Mouse (Mus musculus) ES-CJ7 (cell line): Measurements from ENCODE around the gene Npsr1.
A peak's percentile ranks its signal among the peaks of the same experiment; 100 is the strongest.

Experiments
- DNase-seq: peaks from one replicate; pipeline ENCODE4 v3.0.0; 2011; ENCODE audit warnings: low read depth, low spot score

Gene Npsr1

DNA sequence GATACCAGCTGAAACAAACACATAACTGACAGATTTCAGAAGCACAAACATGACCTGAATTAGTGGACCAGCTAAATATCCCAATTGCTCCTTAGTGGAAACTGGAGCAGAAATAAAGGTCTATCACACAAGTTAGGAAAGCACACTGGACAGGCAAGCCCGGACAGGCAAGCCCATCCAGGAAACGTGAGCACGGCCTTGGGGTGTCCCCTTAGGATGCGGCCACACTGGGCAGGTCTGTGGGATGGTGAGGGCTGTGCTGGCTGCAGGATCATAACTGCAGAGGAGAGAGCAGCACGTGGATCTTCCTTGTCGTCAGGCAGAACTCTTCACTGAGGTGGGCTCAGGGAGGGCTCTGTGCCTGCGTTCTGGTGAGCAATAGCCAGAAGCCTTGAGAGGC lies at the start of gene Npsr1:
Gene Npsr1, plus strand, starts transcription at position 301 of the 400 bp plus-strand sequence.
- no peak for DNase-seq

DNA sequence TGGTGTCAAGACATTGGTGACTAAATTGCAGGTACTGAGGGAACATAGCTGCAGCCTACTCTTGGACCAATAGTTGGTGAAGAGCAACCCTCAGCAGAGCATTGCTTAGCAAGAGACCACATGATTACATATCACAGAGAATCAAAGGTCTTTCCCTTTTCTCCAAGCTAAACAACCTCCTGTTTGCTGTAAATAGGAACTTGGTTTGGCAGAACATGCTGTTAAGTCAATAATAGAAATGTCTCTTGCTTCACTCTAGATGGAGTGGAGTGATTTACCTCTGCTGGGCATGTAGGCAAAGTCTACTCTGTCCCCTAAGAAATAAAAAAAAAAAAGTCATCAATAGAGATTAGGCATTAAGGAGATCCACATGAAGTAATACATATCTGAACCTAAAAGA lies 46.3 kb upstream of the Npsr1 start:
- no peak for DNase-seq

GRCm38 (mm10) chr9:24063251-24063650 lies 34.5 kb upstream of the Npsr1 start:
- no peak for DNase-seq

DNA sequence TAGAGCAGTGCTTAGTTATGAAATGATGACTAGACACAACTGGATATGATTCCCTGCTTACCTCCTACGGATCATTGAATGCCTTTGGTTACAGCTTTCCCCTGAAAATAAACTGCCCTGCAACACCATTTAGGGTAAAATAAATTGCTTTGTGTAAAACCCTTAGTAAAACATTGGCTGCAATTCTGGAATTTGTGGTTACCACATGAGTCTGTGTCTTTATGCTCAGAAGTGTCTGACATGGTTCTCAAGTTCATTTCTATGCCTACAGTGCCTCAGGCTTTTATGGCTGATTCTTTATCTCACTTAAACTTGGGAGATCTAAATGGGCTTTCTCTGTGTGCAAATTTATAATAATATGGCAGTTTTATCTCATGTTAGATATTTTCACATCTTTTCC lies 26.1 kb upstream of the Npsr1 start:
- DNase-seq = no peak

DNA sequence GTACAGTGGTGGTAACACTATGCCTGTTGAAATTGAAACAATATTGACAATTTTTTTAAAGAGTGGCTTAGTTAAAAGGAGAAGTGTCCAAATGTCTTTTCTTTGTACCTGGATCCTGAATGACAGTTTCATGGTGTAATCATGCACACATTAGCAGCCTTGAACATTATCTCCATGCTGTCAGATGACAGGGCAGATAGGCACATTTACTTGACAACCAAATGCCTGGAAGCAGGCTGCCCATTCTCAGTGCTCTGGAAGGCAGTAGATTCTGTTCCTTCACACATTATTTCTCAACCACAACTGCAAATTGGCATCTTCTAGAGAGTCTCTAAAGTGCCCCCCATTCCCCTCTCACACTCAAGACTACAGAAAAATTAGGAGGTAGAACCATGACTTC lies 20.2 kb upstream of the Npsr1 start:
- DNase-seq = no peak

DNA sequence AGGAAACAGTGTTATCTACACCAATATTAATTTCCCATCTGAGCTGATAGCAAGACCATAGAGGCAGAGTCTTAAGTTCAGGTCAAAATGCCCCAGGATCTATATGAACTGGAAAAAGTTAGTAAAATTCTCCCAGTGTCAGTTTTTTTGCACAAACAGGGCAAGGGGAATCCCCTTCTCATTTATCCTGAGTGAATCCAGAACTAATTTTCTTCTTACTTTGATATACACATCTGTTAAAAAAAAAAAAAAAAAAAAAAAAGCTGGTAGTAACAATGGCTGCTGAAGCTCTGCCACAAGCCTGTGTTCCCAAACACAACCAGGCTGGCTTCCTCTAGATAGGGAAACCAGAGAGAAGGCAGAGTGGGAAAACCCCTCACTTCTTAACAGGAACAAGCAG lies 5.9 kb upstream of the Npsr1 start:
- no peak for DNase-seq

- no peak for DNase-seq
These were observed 730 bp downstream of the Npsr1 start for GRCm38 (mm10) chr9:24098526-24098925.

DNA sequence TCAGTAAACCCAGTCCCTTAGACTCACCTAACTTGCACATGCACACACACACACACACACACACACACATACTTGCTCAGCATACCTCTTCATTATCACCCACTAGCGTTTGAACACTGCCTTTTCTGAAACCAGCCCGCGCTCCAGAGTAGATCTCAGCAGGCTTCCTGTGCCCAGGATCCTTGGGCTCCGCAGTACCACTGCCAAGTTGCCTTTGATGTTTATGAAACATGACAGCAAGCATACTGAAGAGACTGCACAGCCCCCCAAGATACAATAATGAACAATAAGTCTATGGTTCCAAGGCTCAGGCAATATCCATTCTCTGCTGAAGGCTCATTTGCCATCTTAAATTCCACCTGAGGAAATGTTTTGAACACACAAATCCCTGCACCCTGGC lies 1.8 kb downstream of the Npsr1 start:
- DNase-seq = no peak

- DNase-seq = peak; percentile 41
These were observed 21.6 kb downstream of the Npsr1 start for GRCm38 (mm10) chr9:24119423-24119822.

- no peak for DNase-seq
These were observed 35.3 kb downstream of the Npsr1 start for GRCm38 (mm10) chr9:24133142-24133541.

DNA sequence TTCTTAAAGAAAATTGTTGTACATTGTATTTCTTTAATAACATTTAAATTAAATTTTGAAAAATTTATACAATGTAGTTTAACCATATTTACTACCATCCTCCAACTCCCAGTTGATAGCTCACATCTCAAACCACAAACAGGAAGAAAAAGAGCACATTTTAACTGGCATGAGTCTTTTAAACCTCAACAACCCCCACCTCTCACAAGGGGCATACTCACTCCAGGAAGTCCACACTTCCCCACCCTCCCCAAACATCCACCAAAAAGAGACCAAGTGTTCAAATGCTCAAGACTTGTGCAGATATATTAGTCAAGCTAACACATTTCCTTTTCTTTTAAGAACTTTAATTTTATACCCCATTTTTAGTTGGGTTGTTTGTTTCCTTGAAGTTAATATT lies 38.6 kb downstream of the Npsr1 start:
- no peak for DNase-seq

- no peak for DNase-seq
These were observed 46.5 kb downstream of the Npsr1 start for GRCm38 (mm10) chr9:24144341-24144740.

GRCm38 (mm10) chr9:24157208-24157607 lies 59.4 kb downstream of the Npsr1 start:
- no peak for DNase-seq

DNA sequence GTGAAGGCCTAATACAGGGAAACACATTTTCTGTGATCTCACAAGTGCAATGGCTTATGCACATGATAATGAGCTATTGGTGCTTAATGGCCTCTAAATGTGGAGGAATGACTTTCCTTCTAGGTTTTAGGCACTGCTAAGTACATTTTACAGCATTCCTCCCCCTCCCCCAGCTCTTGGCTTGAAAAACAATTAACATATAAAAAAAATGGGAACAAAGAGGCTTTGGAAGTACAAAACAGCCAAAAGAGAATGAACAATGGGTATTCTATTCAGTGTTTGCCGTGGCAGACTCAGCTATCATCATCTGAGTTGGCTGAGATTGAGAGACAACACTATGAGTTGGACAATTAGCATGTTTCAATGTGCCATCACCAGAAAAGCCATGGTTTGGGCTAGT lies 62.6 kb downstream of the Npsr1 start:
- DNase-seq = peak; percentile 88

DNA sequence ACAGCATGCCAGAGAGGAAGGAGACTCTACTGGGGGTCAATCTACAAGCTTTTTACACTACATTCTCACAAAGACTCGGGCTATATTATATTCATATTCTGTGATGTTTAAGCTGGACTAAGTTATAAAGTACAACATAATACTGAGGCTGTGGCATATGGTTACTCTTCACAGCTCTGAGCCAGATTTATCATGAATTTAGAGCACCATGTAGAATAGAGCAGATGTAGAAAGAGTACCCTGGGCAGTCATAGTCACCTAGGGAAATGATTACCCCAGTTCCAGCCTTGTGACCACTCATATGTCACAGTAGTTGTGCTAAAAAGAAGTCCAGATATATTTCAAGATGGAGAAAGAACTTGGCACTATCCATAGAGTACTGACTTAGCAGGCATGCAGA lies 70.7 kb downstream of the Npsr1 start:
- no peak for DNase-seq

DNA sequence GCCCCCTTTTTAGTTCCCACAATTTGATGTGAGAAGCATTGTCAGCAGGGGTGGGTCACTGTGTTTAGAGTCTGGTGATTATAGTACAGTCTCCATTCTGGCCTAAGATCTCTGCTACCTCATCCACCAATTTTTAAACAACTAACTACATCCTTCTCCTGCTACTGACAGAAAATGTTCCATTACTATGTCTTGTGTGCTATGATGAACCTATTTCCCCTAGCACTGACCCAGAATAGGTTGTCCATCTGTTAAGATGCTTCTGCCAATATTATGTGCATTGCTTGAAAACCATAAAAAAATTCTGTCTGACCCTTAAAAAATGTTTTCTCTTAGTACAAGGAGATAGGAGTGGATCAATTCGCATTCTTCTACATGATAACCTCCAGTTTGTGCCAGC lies 72.9 kb downstream of the Npsr1 start:
- DNase-seq = no peak

DNA sequence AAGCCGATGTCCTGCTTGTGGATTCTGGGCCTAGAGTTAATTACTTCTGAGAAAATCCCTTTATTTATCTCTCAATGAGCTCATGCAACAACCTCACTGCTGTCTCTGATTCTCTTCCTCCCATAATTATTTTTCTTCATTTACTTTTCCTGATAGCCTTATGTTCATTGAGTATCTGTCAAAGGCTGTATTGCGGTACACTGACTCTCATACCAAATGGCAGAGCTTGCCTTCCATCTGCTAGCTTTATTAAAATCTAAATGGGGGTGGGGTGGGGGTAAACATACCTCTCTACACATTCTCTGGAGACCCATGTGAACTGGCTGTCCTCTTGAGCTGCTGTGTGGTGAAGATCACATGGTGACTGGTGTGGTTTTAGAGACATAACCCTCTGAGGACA lies 80.9 kb downstream of the Npsr1 start:
- DNase-seq = no peak

DNA sequence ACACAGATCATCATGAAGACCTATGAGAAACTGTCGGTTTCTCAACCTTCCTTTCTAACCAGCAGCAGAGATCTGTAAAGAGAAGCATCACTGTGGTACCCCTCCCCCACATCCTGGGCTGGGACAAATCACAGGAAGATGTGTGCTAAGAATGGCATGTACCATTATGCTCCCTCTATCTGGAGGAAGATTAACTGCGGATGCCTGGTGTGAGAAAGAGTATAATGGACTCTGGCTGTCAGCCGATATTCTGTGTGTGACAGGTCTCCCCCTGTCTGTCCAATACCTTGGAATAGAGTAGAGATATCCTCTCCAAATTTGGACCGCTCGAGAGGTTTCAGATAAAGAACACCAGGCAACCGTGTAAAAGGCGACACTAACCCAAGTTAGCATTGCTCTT lies 83.1 kb downstream of the Npsr1 start:
- no peak for DNase-seq

DNA sequence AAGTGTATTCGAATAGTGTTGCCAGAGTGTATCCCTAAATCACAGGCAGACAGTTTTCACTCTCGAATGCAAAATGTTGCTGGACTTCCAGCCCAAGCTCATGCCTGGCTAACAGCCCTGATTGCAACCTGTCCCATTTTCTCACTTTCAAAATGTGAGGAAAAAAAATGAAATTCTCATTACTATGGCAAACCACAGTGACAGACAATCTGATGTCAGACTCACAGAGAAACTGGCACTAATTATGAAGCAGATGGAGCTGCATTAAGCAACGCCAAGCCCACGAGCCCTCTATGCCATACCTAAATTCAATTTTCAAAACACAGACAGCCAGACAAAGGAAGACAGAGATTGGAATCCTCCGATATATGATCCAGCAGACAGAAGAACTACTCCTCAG lies 88.5 kb downstream of the Npsr1 start:
- DNase-seq = no peak

DNA sequence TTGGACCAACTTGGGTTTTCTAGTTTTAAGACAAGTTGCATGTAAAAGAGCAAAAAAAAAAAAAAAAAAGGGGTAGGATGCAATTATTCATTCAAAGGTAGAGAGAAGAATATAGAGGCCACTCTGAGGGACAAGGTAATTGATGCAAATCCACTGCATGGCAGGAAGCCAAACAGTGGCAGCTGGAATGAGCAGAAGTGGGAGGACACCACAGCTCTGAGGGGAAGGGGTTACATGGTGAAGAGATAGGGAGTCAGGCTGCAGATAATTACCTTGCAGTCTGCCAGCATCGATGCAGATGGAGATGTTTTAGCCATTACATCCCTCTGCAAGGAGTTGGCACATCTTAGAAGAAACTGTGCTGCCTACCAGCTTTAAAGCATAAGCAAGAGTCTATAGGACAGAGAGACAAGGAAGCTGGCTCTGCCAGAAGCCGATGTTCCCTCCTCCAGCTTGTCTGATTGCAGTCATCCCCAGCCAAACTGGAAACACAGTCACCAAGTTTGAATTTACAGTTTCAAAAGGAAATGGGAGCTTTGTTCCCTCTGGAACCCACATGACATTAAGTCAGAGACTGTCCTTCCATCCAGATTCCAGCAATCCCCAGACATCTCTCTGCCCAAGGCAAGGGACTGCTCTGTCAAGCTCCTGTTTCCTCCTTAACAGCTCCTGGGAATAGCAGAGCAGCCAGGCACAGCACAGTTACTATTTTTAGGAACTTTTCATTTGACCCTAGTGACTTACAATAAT lies 91.9 kb downstream of the Npsr1 start:
- no peak for DNase-seq

DNA sequence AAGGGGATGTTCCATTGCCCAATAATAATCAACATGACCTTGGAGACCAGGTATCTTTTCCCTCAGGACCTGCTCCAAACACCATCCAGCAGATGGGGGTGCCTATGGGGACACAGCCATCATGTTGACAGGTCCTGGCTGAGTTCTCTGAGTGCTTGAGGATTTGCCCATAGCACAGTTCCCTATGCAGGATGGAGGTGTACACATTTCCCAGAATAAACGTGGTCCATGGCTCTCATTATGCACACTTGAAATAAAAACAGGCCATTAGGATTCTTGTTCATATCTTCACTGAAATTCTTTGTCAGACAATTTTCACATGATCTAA lies 92.4 kb downstream of the Npsr1 start:
- DNase-seq = no peak

GRCm38 (mm10) chr9:24198254-24198653 lies 100.5 kb downstream of the Npsr1 start:
- DNase-seq = no peak

- DNase-seq = no peak
These were observed 113.8 kb downstream of the Npsr1 start for GRCm38 (mm10) chr9:24211636-24212035.

DNA sequence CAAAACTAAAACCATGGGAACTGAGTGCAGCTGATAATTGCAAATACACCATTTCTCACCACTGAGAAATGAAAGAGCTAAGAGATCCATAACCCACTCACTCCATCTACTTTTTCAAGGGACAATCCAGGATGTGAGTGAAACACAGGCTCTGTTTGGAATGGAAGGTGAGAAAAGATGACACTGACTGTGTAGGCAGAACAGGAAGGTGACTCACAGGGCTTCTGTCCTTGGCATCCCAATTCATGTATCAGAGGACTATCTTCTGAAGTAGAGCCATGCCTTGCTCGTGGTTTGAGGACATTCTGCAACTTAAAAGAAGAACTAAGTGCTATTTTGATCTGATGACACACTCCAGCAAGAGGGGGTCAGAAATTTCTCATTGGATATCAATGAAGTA lies 119.9 kb downstream of the Npsr1 start:
- no peak for DNase-seq
